Mouse (Mus musculus) MN1 (cell line): ENCODE measurements at regions not wholly inside any gene's neighbourhood (a gene's known extent, or its start where the extent isn't known, plus 50 kb on each side); places are given as distances from the start of the nearest gene placed in this dataset.

Experiments used
- DNase-seq: peaks from one replicate; pipeline ENCODE4 v3.0.0-alpha.2; 2016; ENCODE audit warnings: low spot score

DNA sequence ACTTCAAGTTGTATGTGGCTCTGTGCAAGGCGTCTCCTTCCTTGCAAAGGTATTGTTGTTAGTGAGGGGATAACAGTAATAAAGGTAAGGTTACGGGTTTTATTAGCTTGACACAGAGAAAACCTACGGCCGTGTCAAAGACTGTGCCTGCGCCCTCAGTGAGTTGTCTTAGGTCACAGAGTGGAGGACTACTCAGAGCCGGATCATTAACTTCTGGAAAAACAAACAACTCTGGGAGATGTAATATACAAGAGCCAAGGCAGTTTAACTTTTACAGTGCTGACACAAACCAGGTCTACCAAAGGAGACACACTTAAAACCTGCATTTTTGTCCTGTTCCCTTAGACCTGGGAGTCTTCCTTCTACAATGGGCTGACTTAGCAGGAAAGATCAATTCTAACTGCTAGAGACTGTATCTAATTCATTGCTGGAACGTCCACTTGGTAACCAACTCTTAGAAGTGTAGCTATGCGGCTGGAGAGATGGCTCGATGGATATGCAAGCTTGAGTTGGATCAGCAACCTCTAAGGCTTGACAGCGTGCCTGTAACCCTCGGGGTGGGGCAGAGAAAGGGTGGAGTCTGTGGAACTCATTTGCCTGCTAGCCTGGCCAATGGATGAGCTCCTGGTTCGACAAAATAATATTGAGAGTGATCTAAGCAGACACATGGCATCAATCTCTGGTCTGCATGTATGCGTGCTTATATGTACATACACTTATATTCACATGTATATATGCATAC lies 115.5 kb upstream of the Adgrl2 start:
- DNase-seq: no peak

DNA sequence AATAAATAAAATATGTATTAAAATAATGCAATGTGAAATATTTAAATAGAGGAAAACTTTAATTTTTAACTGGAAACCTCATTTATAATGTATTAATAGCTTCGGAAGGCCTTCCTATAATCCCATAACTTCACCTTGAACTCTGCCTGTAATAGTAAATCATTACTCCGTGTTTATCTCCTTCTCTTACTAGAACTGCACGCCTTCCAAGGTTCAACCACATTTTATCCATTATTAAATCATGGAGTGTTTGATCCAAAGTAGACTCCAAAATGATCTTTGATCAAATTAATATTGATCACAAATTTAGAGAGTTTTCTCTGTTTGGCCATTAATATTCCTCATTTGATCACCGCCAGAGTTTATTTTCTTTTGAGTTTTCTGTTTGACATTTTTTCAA lies 114.8 kb upstream of the Adgrl2 start:
- DNase-seq: no peak

DNA sequence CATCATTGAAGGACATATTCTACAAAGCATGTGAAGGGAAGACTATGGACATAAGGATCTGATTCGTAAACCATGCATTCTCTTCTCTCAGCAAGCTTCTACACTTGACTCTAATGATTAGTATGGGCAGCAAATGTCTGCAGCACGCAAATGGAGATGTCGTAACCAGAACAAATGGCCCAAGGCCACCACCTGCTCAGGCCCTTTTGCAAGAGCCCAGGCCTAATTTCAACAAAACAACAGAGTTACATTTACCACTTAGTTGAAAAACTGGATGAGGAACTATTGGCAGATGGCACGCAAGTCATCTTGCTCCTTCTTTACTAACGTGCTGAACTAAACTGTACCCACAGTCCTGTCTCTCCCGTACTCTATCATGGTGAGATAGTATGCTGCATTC lies 113.7 kb upstream of the Adgrl2 start:
- DNase-seq: no peak

- DNase-seq: no peak
These were observed 113.1 kb upstream of the Adgrl2 start for GRCm38 (mm10) chr3:149103469-149103868.

- no peak for DNase-seq
These were observed 112.5 kb upstream of the Adgrl2 start for GRCm38 (mm10) chr3:149102846-149103245.

- no peak for DNase-seq
These were observed 111.4 kb upstream of the Adgrl2 start for GRCm38 (mm10) chr3:149101785-149102184.

- DNase-seq: no peak
These were observed 108.4 kb upstream of the Adgrl2 start for GRCm38 (mm10) chr3:149098764-149099163.

DNA sequence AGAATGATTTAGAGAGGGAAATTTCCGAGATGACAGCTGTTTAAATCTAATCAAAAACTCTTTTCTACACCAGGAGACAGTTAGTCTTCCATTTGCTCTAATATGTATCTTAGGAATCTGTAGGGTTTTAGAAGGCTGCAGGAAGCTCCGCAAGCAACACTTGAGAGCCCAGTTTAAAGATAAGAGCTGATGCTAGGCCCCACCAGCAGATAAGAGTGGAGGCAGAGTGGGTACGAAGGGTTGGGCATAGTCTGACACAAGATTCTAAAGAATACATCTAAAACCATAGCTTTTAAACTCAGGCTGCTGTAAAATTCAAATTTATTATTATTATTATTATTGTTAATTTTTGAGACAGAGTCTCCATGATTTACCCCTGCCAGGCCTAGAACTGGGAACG lies 106.7 kb upstream of the Adgrl2 start:
- no peak for DNase-seq

DNA sequence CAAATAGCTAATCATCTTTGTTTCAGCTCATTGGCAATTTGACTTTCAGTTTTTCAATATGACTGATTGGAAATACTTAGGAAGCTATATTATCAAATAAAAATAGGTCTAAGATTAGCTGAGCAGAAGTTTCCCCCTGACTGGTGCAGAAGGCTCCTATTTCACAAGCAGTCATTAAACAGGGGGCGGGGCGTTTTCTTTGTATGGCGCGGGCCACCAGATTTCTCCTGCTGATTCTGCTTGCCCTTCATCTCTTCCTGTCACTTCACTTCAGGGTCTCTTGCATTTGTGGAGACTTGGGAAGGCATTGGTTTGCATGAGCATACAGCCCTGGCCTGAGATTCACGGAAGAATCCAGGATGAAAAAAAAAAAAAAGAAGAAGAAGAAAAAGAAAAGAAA lies 102.3 kb upstream of the Adgrl2 start:
- DNase-seq: no peak

- DNase-seq: no peak
These were observed 99.7 kb upstream of the Adgrl2 start for GRCm38 (mm10) chr3:149090103-149090502.

DNA sequence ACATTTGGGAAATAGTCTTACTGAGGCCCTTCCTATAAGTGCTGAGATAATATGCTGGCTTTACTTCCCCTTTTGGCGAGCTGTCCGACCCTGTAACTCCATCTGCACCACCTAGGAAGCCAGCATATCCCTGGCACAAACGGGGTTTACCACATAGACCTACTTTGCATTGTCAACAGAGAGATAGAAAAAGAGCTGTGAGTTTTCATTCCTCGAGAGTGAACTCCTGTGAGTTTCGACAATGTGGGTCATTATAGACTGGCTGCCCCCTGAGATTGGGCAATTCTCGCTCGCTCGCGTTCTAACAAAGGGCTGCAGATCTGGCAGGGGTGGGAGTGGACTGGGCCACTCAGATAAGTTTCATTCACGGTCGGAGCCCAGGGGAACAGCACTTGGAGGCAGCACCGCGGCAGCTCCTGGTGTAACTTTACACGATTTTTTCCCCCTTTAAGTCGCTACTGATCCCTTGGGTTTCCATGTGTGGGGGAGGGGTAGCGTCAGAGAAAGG lies 98.3 kb upstream of the Adgrl2 start:
- DNase-seq: no peak

DNA sequence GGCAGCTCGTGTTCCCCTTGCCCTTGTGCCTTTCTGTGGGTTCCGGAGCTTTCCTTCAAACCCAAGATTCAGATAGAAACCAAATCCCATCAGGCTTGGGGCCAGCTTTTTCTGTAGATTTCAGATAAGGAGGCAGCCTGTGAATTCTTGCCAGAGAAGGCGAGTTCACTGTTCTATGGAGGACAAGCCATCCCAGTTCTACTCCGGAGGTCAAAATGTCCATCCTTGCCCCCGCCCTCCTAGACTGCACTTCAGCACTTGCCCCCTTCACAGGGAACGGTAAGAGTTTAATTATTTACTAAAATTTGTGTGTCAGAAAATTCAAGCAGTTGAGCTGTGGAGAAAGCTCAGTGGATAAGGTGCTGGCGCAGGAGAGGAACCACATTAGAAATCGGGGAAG lies 97.1 kb upstream of the Adgrl2 start:
- no peak for DNase-seq

- DNase-seq: no peak
These were observed 96.3 kb upstream of the Adgrl2 start for GRCm38 (mm10) chr3:149086704-149087103.

DNA sequence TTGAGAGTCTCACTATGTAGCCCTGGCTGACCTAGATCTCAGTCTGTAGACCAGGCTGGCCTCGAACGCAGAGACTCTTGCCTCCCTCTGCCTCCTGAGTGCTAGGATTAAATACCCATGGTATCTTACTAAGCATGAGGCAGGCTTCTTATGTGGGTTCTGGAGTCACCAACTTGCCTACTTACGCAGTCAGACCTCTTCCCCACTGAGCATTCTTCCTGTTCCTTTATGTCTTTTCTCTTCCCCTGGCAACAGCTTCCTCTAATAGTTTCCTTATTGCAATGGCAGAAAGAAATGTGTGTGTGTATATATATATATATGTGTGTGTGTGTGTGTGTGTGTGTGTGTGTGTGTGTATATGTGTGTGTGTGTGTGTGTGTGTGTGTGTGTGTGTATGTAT lies 95.7 kb upstream of the Adgrl2 start:
- no peak for DNase-seq

- no peak for DNase-seq
These were observed 94.7 kb upstream of the Adgrl2 start for GRCm38 (mm10) chr3:149084861-149085598.

DNA sequence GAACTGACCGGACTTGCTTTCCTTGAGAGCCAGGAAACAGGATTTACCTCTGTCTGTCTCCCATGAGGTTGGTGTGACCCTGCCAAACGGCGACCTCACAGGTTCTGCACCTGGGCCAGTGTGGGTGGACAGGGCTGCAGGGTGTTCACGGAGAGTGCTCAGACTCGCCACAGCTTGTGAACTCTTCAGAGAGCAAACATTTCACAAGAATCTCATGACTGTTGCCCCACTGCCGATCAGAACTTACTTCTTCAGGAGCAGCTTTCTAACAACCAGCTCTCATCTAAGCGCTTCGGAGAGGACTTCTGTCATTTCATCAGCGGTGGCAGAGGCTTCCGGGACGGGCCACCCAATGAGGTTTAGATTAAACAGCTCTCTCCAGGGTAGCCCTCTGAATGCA lies 93.0 kb upstream of the Adgrl2 start:
- DNase-seq: no peak

DNA sequence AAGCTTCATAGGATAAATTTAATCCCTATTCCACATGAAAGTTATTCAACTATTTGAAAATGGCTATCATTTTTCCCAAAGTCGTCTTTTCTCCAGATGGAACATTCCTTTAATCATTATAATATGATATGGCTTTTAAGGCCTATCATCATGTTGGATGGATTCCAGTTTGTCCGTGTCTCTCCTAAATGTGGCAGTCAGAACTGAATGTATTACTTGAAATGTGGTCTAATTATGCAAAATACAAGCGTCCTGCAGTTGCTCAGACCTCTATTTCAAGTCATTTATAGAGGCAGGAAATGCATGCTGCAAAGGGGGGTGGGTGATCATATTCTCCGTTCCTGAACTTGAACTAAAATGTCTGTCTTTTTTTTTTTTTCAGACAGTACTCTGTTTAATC lies 88.5 kb upstream of the Adgrl2 start:
- no peak for DNase-seq

- no peak for DNase-seq
These were observed 86.7 kb upstream of the Adgrl2 start for GRCm38 (mm10) chr3:149076928-149077551.

- DNase-seq: no peak
These were observed 85.1 kb upstream of the Adgrl2 start for GRCm38 (mm10) chr3:149075488-149075851.

DNA sequence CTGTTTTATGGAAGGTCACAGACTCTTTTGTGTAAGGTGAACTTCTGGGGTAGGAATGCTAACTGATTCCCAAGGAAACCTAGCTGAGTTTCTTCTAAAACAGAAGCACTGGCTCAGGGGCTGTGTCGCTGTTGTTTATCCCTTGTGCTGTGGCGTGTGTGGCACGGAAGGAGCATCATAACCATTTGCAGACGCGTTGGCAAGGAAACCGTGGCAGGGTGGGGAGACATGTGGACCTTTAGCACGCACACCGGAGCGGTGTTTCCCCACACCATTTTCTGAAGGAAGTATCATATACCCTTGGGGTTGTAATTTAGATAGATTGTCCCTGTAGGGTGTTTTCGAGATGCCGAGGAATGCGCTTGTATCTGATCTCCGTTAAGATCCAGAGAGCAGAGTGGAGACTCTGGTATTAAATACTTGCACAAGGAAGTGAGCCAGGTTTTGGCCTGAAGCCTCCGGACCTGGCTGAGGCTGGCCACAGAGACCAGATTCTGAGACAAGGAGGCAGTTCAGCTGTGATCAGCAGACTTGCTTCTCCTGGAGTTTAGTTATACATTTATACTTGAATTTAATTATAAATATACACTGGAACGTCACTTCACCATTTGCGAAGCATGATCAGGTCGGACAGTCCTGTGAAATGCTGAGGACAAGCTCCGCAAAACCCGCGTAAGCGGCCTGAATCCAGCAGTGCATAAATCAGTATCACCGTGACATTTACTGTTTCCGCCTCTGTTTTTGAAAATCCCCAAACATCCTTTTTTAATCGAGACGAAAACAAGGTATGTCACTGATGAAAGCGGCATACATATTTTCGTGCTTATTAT lies 84.5 kb upstream of the Adgrl2 start:
- DNase-seq: no peak

DNA sequence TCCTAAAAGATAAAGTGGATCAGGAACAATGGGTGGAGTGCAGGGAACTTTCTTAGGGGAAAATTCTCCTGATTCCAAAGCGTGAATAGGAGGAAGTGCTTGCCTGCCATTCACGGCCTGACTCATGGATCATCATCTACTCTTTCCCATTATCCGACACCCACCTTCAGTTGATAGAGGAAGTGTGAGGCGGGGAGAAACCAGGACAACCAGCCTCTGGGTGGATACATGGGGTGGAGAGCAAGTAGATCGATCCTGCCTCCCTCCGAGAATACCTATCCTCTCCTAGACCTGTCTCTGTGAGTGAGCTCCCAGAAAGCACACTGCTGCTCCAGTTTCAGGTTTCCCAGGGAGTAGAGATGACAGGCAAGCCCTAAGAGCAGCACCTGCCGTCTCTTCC lies 79.8 kb upstream of the Adgrl2 start:
- no peak for DNase-seq

DNA sequence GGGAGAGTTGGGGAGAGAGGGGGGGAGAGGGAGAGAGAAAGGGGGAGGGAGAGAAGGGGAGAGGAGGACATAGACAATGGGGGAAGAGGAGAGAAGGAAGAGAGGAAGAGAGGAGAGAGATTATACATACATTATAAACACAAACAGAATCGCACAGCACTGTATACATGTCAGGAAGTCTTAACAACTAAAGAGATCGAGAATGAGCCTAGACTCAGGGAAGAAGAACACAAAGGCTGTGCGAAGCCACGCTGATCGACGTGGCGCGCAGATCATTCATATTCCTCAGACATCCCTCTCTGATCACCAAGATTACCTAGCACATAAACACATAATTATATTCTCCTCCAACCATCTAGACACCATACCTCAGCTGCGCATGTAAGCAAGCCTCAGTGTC lies 79.1 kb upstream of the Adgrl2 start:
- DNase-seq: no peak
